Mouse (Mus musculus): ENCODE measurements at regions not wholly inside any gene's neighbourhood (a gene's known extent, or its start where the extent isn't known, plus 50 kb on each side); places are given as distances from the start of the nearest gene placed in this dataset.

GRCm38 (mm10) chr14:16897747-16898544, 79.0 kb upstream of the Rarb start:
- DNase-seq, result peak; percentile 25

GRCm38 (mm10) chr14:16896974-16897373, 78.0 kb upstream of the Rarb start:
- no peak for DNase-seq

GRCm38 (mm10) chr14:16881249-16881648, 62.3 kb upstream of the Rarb start:
- DNase-seq, result no peak

GRCm38 (mm10) chr14:16869221-16869620, 50.3 kb upstream of the Rarb start:
- no peak for DNase-seq
